Mouse (Mus musculus): ENCODE results near the gene Clec2h.

GRCm38 (mm10) chr6:128662206-128662605 is at the start of gene Clec2h:
- TF ChIP-seq POLR2A (IDR thresholded peaks at IDR 0.05; ENCODE audit: borderline replicate concordance, extremely low read depth, low read depth, low read length) (no peak), CTCF (IDR thresholded peaks at IDR 0.05; ENCODE audit: insufficient read depth, low read length) (no peak)

Measured in lung, adult 2 months (tissue).